Mouse (Mus musculus) adipose tissue, adult 10 weeks (tissue): Measurements from ENCODE around the gene Ing2. TPM values are rescaled to one million over a fixed set of nuclear protein-coding genes. Genes with fewer than 3 reads are reported as not detected.

ENCODE experiments used
- polyA plus RNA-seq: library from polyadenylated mRNA; stranded (reverse); fragments of 350-450 nt; fragmentation: Illumina TruSeq; extraction: RNeasy Lipid Tissue Mini Kit (QIAGEN cat#74804); gene quantifications from one replicate; pipeline ENCODE4 v1.2.3, GENCODE M21; 2014; ENCODE audit warnings: low read depth, low replicate concordance

The Ing2 gene
- 23.3 TPM for polyA plus RNA-seq

DNA sequence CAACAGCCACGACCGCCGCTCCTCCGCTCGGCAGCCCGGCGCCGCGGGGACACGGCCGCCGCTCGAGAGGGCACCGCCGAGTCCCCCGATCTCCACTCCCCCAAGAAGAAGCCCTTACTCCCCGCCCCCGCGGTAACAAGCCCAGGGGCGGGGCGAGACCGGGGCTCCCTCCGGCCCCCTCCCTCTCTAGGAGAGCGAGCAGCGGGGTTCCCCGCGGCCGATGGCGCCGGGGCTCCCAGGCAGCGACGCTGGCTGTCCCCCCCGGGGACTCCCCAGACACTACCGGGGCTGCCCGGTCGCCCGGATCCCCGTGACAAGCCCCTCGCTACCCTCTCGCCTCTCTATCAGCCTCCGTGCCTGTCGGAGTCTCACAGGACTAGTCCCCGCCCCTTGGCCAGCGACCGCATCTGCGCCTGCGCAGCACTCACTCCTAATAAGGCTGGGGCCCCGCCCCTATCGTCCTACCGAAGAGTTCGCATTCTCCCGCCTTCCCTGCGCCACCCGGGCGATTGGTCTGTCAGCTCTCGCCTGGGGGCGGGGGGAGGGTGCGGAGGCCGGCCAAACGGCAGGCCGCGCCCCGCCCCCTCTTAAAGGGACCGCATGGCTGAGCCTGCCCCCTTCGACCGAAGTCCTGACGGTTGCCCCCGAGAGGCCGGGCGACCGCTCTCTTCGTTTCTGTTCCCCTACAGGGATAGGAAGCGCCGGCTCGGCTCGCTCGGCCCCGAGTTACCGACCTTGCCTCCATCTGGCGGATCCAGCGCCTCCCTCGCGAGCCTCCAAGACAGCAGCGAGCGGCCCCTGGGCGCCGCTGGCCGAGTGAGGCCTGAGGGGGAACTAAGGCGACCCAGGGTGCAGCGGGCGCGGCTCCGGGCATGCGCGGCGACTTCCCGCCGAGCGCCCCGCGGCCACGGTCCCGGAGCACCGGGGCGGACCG, at the start of gene Ing2:
Gene Ing2, minus strand, starts transcription at position 780 of the 934 bp plus-strand sequence.

DNA sequence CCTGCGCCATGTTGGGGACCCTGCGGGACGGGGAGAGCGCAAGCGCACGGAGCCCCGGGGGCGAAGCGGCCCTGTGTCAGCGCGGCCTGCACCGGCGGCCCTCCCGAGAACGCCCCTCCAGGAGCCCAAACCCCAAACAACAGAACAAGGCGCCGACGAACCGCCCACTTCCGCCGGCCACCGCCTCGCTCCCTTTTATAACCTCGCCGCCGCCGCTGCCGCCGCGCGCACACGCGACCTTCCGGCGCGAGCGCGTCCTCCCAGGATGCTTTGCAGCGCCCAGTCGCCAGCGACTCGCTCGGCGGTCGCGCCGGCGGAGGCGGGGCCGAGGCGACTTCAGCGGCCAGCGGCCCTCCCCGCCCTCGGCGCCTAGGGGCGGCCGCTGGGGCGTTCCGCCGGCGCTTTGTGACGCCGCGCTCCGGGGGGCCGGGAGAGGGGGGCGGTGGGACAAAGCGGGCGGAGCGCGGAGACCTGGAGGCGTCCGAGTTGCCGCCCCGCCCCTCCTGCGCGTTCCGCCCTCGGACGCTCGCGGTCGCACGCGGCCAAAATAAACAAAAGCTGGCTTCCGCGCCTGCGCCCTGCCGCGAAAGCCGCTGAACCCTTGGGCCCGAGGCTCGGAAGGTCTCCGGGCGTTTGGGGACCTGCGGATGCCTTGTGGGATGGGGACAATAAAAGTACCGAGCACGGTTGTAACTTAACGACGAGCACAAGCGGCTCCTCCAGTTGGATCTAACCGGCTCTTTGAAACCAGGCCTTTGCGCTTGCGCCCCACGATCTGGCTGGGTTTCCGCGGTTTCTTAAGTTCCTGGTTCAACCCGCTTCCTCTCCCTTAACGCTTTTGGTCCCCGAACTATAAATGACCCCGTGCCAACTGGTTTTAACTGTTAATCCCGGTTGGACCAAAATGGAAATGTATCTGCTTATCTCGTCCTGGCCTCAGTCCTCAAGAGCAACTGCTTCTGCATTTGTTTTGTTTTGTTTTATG, 38.7 kb upstream of the Ing2 start, which contains the start of gene Cdkn2aip:
Gene Cdkn2aip, minus strand, starts transcription at position 172 of the 985 bp plus-strand sequence.

Other genes starting within 250 kb of the Ing2 start
- 9.7 TPM for gene Stox2, start 229.2 kb downstream of the Ing2 start, polyA plus RNA-seq
- gene Trappc11, start 142.1 kb downstream of the Ing2 start, polyA plus RNA-seq = 23.4 TPM
- gene Rwdd4a, start 141.9 kb downstream of the Ing2 start, polyA plus RNA-seq = 20.8 TPM
- 10.8 TPM for gene Cdkn2aip, start 38.4 kb upstream of the Ing2 start, polyA plus RNA-seq
- not detected for gene Cldn24, start 146.6 kb upstream of the Ing2 start, polyA plus RNA-seq
- 18.7 TPM for gene Cldn22, start 148.9 kb upstream of the Ing2 start, polyA plus RNA-seq